Mouse (Mus musculus) liver, embryonic 16.5 days (tissue): ENCODE results near the gene Mtfp1. TPM values are rescaled to one million over a fixed set of nuclear protein-coding genes. Genes with fewer than 3 reads are reported as not detected.

ENCODE experiments used
- ATAC-seq: fragments of 200-750 bp; cut with Nextera tagmentation; 2 replicates; pipeline ENCODE4 v1.8.0; 2017; ENCODE audit warnings: low read depth, mild to moderate bottlenecking, moderate number of reproducible peaks, moderate library complexity
- H3K27ac ChIP-seq: fragments of 300-500 bp; sonication (generic); 2 replicates; pipeline ENCODE4 v1.5.1; 2014; ENCODE audit warnings: mild to moderate bottlenecking, low read length
- H3K27me3 ChIP-seq: fragments of 300-500 bp; sonication (generic); 2 replicates; pipeline ENCODE4 v1.6.1; 2014; ENCODE audit warnings: low read depth, low read length, mixed read lengths; ENCODE audit not compliant: control insufficient read depth, insufficient read depth
- H3K36me3 ChIP-seq: fragments of 300-500 bp; sonication (generic); 2 replicates; pipeline ENCODE4 v1.6.1; 2014; ENCODE audit warnings: mild to moderate bottlenecking; ENCODE audit not compliant: control insufficient read depth, insufficient read depth
- H3K4me1 ChIP-seq: fragments of 300-500 bp; sonication (generic); 2 replicates; pipeline ENCODE4 v1.6.1; 2014; ENCODE audit warnings: low read depth, low read length, mixed read lengths; ENCODE audit not compliant: control insufficient read depth
- H3K4me2 ChIP-seq: fragments of 300-500 bp; sonication (generic); 2 replicates; pipeline ENCODE4 v1.6.1; 2014; ENCODE audit warnings: low read depth, low read length, mixed read lengths
- H3K4me3 ChIP-seq: fragments of 300-500 bp; sonication (generic); 2 replicates; pipeline ENCODE4 v1.5.1; 2014; ENCODE audit warnings: low read depth, mild to moderate bottlenecking, low read length
- H3K9ac ChIP-seq: fragments of 300-500 bp; sonication (generic); 2 replicates; pipeline ENCODE4 v1.6.1; 2014; ENCODE audit warnings: low read depth, low read length
- H3K9me3 ChIP-seq: fragments of 300-500 bp; sonication (generic); replicated peaks from 2 replicates; pipeline ENCODE4 v1.6.1; 2016; ENCODE audit warnings: low read length; ENCODE audit not compliant: control insufficient read depth
- whole genome bisulfite sequencing: fragments of 180-500 bp; shearing (Covaris S2); extraction: QIAGEN DNeasy Blood & Tissue Kit; methylation state at CpG from one replicate; pipeline ENCODE4 v1.1.7; 2014; ENCODE audit not compliant: insufficient replicate concordance; 5-methylcytosine and 5-hydroxymethylcytosine counted together
- polyA plus RNA-seq: library from polyadenylated mRNA; unstranded; fragments of >200 nt; fragmentation: Nextera tagmentation; extraction: Ambion mirVana; gene quantifications from 2 replicates; pipeline ENCODE4 v1.2.1, GENCODE M21; 2015

Mtfp1 gene
- polyA plus RNA-seq, 1 experiment from 2014 or later: 17.9 TPM

DNA sequence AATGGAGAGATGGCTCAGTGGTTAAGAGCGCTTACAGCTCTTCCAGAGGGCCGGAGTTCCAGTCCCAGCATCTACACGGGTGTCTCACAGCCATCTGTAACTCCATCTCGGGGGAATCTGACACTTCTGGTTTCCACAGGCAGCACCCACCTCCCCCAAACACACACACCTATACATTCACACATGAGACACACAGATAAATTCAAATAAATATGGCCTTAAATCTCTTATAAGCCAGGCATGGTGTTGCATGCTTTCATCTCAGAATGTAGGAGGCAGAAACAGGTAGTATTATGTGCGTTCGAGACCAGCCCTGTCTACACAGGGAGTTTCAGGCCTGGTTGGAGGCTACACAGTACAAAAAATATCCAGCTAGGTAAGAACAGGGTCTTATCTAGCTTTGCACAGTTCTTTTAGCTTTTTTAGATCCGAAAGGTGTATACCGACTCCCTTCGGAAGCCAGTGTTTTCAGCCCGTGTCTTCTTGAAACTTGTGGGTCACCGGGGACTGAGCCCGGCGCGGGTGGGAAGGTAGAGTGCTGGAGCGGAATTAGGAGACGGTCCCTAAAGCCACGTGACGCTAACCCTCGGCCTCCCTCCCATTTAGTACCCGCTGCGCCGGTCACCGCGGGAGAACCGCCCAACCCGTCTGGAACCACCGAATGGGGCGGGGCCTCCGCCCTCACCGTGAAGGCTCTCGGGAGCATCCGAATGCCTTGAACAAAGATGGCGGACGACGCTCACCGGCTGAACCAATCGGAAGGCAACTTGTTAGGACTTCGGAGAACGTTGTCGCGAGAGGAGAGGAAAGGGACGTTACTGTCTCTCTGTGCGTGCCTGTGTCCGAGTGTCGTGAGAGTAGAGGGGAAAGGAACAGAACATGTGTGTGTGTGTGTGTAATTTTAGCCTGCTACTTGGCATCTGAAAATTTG lies 1.1 kb upstream of the Mtfp1 start:
- Histone ChIP-seq H3K4me1 (peaks cover 32% of the 10 kb centered on the region), H3K4me3 (peak overlapping the region; percentile 72), H3K4me2 (peak overlapping the region; percentile 86), H3K9me3 (no peaks in the 10 kb centered on the region), H3K36me3 (peaks cover 17% of the 10 kb centered on the region), H3K27me3 (no peaks in the 10 kb centered on the region), H3K27ac (peak overlapping the region; percentile 89), H3K9ac (peak overlapping the region; percentile 76)
- peak; percentile 94 for ATAC-seq
- WGBS: 3% methylated on average over 45 of the region's 45 CpGs

DNA sequence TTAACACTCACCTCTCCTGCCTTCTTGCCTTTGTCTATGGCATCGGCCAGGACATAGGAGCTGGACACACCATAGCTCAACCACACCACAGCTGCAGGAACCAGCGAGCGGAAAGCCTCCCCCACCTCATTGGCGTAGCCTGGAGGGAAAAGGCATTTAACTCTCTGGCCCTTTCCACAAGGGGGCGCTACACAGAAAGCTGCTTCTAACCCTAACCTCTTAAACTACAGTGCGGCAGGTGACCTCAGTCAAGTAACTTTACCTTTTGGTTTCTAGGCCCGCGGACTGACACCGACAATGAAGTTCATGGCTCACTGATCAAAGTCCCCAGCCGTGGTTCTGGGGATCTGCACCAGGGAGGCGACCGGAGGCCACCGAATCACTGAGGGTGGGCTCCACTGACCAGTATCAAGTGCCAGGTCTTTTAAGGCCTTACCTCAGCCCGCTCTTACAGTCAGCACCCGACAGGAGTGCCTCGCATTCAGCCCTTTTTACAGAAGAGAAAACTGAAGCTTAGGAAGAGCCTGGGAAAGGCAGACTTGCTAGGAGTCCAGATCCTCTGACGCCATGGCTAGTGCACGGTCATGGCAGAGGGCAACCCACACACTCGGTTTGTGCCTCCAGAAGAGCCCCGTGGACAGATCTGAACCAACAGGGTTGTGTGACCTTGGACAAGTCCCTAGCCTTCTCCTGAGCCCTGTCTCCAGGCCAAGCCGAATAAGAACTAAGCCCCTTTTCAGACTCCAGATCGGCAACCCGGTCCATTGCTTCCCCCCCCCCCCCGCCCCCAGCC lies 671 bp downstream of the Mtfp1 start:
- H3K4me2 ChIP-seq: peak overlapping the region; percentile 86
- WGBS: 2% methylated on average over 22 of the region's 24 CpGs
- H3K9ac ChIP-seq: peak overlapping the region; percentile 76
- H3K27ac ChIP-seq: peak overlapping the region; percentile 81
- H3K4me1 ChIP-seq: peaks cover 32% of the 10 kb centered on the region
- no peak for ATAC-seq
- peaks cover 23% of the 10 kb centered on the region for H3K36me3 ChIP-seq
- H3K4me3 ChIP-seq: peak overlapping the region; percentile 72
- H3K9me3 ChIP-seq: peaks cover 4% of the 10 kb centered on the region
- H3K27me3 ChIP-seq: no peaks in the 10 kb centered on the region

DNA sequence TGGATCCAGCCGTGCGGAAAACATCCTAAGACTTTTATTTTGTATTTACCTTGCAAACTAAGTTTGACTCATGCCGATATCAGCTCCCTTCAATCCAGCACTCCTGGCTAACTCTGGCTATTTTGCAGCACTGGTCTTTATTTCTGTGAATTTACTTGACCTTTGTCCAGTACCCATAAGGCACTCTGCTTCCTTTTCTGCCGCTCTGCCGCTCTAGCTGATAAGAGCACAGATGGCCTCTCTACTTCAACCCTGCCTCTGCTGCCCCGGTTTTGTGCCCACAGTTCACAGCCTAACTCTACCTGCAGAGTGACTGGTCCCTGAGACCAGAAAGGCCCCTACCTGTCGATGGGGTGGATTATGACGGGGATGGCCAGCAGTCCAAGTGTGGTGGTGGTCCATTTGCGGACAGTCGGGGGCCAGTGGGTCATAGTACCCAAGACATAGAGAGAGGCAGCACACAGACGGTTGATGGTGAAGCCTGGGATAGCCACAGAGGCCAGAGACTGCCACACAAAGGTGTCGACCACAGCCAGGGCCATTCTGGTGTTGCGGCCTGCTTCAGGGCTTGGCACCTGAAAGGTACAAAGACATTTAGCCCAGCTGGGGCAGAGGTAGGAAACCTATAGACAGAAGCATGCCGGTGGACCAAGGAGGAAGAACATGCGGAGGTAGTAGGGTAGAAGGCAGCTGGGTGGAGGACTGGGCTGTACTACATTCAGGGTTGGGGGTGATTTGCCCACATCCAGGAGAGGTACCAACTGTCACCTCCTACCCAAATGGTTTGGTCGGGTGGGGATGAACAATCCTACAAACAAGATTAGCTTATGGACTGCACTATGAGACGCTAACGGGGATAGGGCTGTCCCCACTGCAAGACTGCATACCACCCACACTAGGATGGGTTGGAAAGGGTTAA lies 1.5 kb downstream of the Mtfp1 start:
- Histone ChIP-seq H3K9me3 (peaks cover 4% of the 10 kb centered on the region), H3K36me3 (peaks cover 23% of the 10 kb centered on the region), H3K9ac (peak overlapping the region; percentile 76), H3K27me3 (no peaks in the 10 kb centered on the region), H3K4me2 (peak overlapping the region; percentile 86), H3K4me3 (peak overlapping the region; percentile 72), H3K27ac (peak overlapping the region; percentile 20), H3K4me1 (peaks cover 32% of the 10 kb centered on the region)
- WGBS: 64% methylated on average over 18 of the region's 18 CpGs
- no peak for ATAC-seq

- no peak for ATAC-seq
- H3K9me3 ChIP-seq: peaks cover 4% of the 10 kb centered on the region
- H3K4me1 ChIP-seq: no peaks in the 10 kb centered on the region
- H3K36me3 ChIP-seq: peaks cover 15% of the 10 kb centered on the region
- H3K4me2 ChIP-seq: no peak overlapping the region
- no peak overlapping the region for H3K9ac ChIP-seq
- no peak overlapping the region for H3K4me3 ChIP-seq
- no peak overlapping the region for H3K27ac ChIP-seq
- WGBS: 48% methylated on average over 2 of the region's 2 CpGs
- no peaks in the 10 kb centered on the region for H3K27me3 ChIP-seq
Measured at GRCm38 (mm10) chr11:4087267-4087666, 8.0 kb downstream of the Mtfp1 start.

DNA sequence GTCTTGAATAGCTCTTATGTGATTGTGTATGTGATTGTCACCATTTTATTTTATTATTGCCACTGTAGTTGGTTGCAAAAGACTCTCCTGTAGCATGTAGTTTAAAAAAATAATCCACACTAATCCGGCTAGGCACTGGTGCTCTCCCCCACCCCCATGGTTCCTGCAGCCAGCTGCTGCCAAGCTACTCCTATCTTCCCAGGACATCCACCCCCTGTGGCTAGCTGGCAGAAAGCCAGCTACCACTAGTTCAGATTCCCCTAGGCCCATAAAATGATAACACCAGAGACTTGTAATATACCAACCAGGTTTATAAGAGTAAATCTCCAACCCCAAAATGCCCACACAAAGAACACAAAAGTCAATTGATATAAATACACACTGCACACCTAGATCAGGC lies 9.0 kb downstream of the Mtfp1 start:
- no peak for ATAC-seq
- H3K27me3 ChIP-seq: no peaks in the 10 kb centered on the region
- no peak overlapping the region for H3K4me3 ChIP-seq
- no peak overlapping the region for H3K27ac ChIP-seq
- WGBS: 30% methylated on average over 1 of the region's 1 CpGs
- H3K4me1 ChIP-seq: no peaks in the 10 kb centered on the region
- peaks cover 5% of the 10 kb centered on the region for H3K36me3 ChIP-seq
- H3K9ac ChIP-seq: no peak overlapping the region
- H3K4me2 ChIP-seq: no peak overlapping the region
- peaks cover 4% of the 10 kb centered on the region for H3K9me3 ChIP-seq

GRCm38 (mm10) chr11:4083316-4084078 lies 11.7 kb downstream of the Mtfp1 start:
- H3K4me1 ChIP-seq: no peaks in the 10 kb centered on the region
- H3K4me3 ChIP-seq: no peak overlapping the region
- no peaks in the 10 kb centered on the region for H3K27me3 ChIP-seq
- no peak overlapping the region for H3K27ac ChIP-seq
- no peak overlapping the region for H3K9ac ChIP-seq
- ATAC-seq: no peak
- H3K9me3 ChIP-seq: no peaks in the 10 kb centered on the region
- H3K4me2 ChIP-seq: no peak overlapping the region
- no peaks in the 10 kb centered on the region for H3K36me3 ChIP-seq
- 30% methylated on average over 5 of the region's 5 CpGs for WGBS

DNA sequence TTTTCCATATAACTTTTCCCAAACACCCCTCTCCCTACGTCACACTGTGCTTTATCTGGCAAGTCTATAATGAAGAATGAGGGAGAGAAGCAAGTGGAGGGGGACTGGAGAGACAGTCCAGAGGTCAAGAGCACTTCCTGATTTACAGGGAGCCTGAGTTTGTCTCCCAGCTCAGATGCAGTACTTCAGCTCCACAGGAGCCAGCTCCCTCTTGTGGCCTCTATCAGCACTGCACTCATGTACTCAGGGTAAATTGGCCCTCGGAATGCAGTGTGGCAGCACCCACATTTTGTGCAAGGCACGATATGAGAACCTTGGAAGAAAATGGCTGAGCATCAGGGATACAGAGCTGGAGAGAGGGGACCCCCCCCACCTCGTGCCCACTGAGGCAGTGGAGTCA lies 15.0 kb downstream of the Mtfp1 start:
- 7% methylated on average over 4 of the region's 4 CpGs for WGBS
- H3K4me3 ChIP-seq: no peak overlapping the region
- H3K4me2 ChIP-seq: no peak overlapping the region
- H3K27me3 ChIP-seq: no peaks in the 10 kb centered on the region
- no peak overlapping the region for H3K27ac ChIP-seq
- no peak overlapping the region for H3K9ac ChIP-seq
- no peaks in the 10 kb centered on the region for H3K9me3 ChIP-seq
- no peaks in the 10 kb centered on the region for H3K4me1 ChIP-seq
- no peak for ATAC-seq
- no peaks in the 10 kb centered on the region for H3K36me3 ChIP-seq
